8 mouse cellular contexts compared by ENCODE assay signal in the genomic region with DNA sequence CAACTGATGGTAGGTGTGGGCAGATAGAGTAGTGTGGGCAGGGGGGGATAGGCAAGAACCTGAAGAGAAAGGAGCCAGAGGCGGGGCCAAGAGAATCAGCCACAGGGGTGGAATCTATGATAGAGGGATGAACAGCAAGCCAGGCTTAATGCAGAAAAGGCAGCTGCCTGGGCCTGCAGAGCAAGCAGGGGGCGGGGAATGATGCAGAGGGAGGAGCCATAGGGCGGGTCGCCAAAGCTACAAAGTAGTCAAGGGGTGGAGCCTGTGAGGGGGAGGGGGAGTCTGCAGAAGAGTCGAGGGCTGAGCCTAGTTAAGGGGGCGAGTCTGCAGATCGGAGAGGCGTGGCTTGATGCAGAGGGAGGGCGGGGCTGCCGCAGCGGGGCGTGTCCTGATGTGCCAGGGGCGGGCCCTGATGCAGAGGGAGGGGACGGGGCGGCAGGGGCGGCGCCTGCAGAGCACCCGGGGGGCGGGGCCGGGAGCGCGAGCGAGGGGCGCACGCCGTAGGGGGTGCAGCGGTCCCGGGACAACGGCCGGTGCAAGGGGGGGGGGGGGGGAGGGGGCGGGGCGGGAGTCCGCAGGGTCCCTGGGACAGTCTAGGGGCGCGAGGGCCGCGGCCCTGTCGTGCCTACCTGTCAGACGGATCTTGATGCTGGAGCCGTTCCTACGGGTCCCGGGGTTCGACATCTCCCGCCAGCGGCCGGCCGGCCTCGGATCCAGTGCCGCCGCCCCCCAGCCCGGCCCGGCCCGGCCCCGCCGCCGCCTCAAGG. TPM values are rescaled to one million over a fixed set of nuclear protein-coding genes. Genes with fewer than 3 reads are reported as not detected.
DNase-seq lines count a peak whose midpoint lies in the region; ATAC-seq and TF ChIP-seq lines count a peak whose summit lies in the region.

No protein-coding gene starts in this region.

- peak overlapping the region; percentile 58 for H3K4me2 ChIP-seq in embryonic facial prominence, embryonic 15.5 days (replicated peaks)

- peak overlapping the region; percentile 66 for H3K4me3 ChIP-seq in C2C12 (ENCODE audit: insufficient read depth, poor library complexity, severe bottlenecking)
- peak overlapping the region; percentile 90 for H3K4me3 ChIP-seq in bone marrow macrophage, adult 2 months (ENCODE audit: insufficient read depth, low read length)
- H3K4me3 ChIP-seq in embryonic facial prominence, embryonic 15.5 days (replicated peaks), result peak overlapping the region; percentile 92

- WGBS in embryonic facial prominence, embryonic 15.5 days, result under 1% methylated on average over 26 of the region's 56 CpGs

- H3K9me3 ChIP-seq in embryonic facial prominence, embryonic 15.5 days (replicated peaks), result no peaks in the 10 kb centered on the region

- H3K36me3 ChIP-seq in C2C12 (ENCODE audit: control insufficient read depth, insufficient read depth), result peaks cover 9% of the 10 kb centered on the region
- no peaks in the 10 kb centered on the region for H3K36me3 ChIP-seq in embryonic facial prominence, embryonic 15.5 days

- DNase-seq in heart, adult 9 months (ENCODE audit: low spot score in 2 of 2), result peak; percentile 79 to 85
- DNase-seq in kidney, adult 9 months, result peak; percentile 92
- DNase-seq in liver, result peak; percentile 89
- DNase-seq in spleen, postnatal 36 days (ENCODE audit: low spot score in 2 of 2), result peak; percentile 88 to 89

- H3K79me2 ChIP-seq in C2C12 (ENCODE audit: control insufficient read depth, insufficient read depth), result peaks cover 50% of the 10 kb centered on the region

- H3K27me3 ChIP-seq in C2C12 (ENCODE audit: control insufficient read depth, insufficient read depth, insufficient read length), result no peaks in the 10 kb centered on the region
- H3K27me3 ChIP-seq in embryonic facial prominence, embryonic 15.5 days, result no peaks in the 10 kb centered on the region

- H3K9ac ChIP-seq in embryonic facial prominence, embryonic 15.5 days, result peak overlapping the region; percentile 97

- 0 out of 2 replicates have a peak overlapping the region, but pooled peaks have one; percentile 22 for H3K27ac ChIP-seq in bone marrow macrophage, adult 2 months (ENCODE audit: insufficient read depth, low read depth, low read length)
- peak overlapping the region; percentile 95 for H3K27ac ChIP-seq in embryonic facial prominence, embryonic 15.5 days (replicated peaks)

- ATAC-seq in embryonic facial prominence, embryonic 15.5 days (ENCODE audit: insufficient number of reproducible peaks, low FRiP score, low TSS enrichment, low read depth), result peak; percentile 82
- ATAC-seq in monocyte, adult 5-6 weeks (replicated peaks; ENCODE audit: insufficient number of reproducible peaks, low FRiP score, low TSS enrichment, poor library complexity, severe bottlenecking), result peak; percentile 70

- TF ChIP-seq CTCF in C2C12 (IDR thresholded peaks at IDR 0.05; ENCODE audit: control insufficient read depth, insufficient read depth, insufficient read length), result no peak
- TF ChIP-seq CTCF in bone marrow macrophage, adult 2 months (IDR thresholded peaks at IDR 0.05; ENCODE audit: low read depth, low read length), result no peak

- no peak for TF ChIP-seq POLR2A in bone marrow macrophage, adult 2 months (IDR thresholded peaks at IDR 0.05; ENCODE audit: borderline replicate concordance, low read depth, low read length)

- peaks cover 23% of the 10 kb centered on the region for H3K4me1 ChIP-seq in bone marrow macrophage, adult 2 months (ENCODE audit: control insufficient read depth, insufficient read depth, low read length)
- H3K4me1 ChIP-seq in embryonic facial prominence, embryonic 15.5 days, result peaks cover 32% of the 10 kb centered on the region

- H3ac ChIP-seq in C2C12 (ENCODE audit: control insufficient read depth, insufficient read length, low read depth), result peak overlapping the region; percentile 90

- peaks cover 45% of the 10 kb centered on the region for H3K79me3 ChIP-seq in C2C12 (ENCODE audit: low read depth)

TF ChIP-seq in C2C12, 6 proteins besides CTCF, POLR2A, EP300 and RAD21:
- TF ChIP-seq MYOD1 (IDR thresholded peaks at IDR 0.05; ENCODE audit: control insufficient read depth, insufficient read length, low read depth) (no peak), MAX (IDR thresholded peaks at IDR 0.05) (no peak), MYOG (IDR thresholded peaks at IDR 0.05; ENCODE audit: control insufficient read depth, extremely low read depth, insufficient read length) (no peak), FOSL1 (IDR thresholded peaks at IDR 0.05; ENCODE audit: insufficient read depth, low read length, poor library complexity, severe bottlenecking) (no peak)

RNA-seq across cellular contexts. Expression of a gene that starts 0.6 kb away (rescaled TPM):
- polyA plus RNA-seq in C2C12 (2012; fragmentation: generic; extraction: Trizol), result 39.1 TPM
- 9.4 and 11.5 TPM in 2 replicates for polyA plus RNA-seq in bone marrow macrophage, adult 2 months (2012; ENCODE audit: insufficient read depth, insufficient read length, missing spikeins)
- 18.5 and 19.3 TPM in 2 replicates for polyA plus RNA-seq in embryonic facial prominence, embryonic 15.5 days (2015; fragmentation: Nextera tagmentation; extraction: Ambion mirVana)
- total RNA-seq in monocyte, adult 5-6 weeks (2017), result 11.8 to 23.2 TPM (median 17.6 TPM) in 3 replicates

Comparison
In these comparisons a context has a peak if more than half of its experiments do, and no peak if none do; other contexts are left out.
1. Peak in every context shown above with its lines: DNase-seq, ATAC-seq, H3K4me3 ChIP-seq and H3K27ac ChIP-seq.